Mouse (Mus musculus): ENCODE measurements at regions not wholly inside any gene's neighbourhood (a gene's known extent, or its start where the extent isn't known, plus 50 kb on each side); places are given as distances from the start of the nearest gene placed in this dataset.
A peak's percentile ranks its signal among the peaks of the same experiment; 100 is the strongest.

GRCm38 (mm10) chr9:61226596-61227384 is 145.4 kb upstream of the Tle3 start:
- no peak overlapping the region for H3K4me3 ChIP-seq (ENCODE audit: low read length)
- no peak overlapping the region for H3K9ac ChIP-seq (ENCODE audit: low read depth, low read length)
- no peaks in the 10 kb centered on the region for H3K36me3 ChIP-seq (ENCODE audit: control insufficient read depth, insufficient read depth, low read length)
- H3K27ac ChIP-seq (ENCODE audit: low read depth, low read length), result no peak overlapping the region
- no peaks in the 10 kb centered on the region; the same call in 1 of the 2 replicates for H3K27me3 ChIP-seq (replicated peaks; ENCODE audit: control insufficient read depth, insufficient read depth, low read length)
- ATAC-seq, result no peak
- H3K4me2 ChIP-seq (ENCODE audit: low read length), result no peak overlapping the region
- H3K9me3 ChIP-seq (ENCODE audit: control insufficient read depth, low read length), result no peaks in the 10 kb centered on the region
- H3K4me1 ChIP-seq (ENCODE audit: control insufficient read depth, insufficient read depth, low read depth, low read length), result peaks cover 14% of the 10 kb centered on the region
- WGBS, result 81% methylated on average over 11 of the region's 12 CpGs

- Histone ChIP-seq H3K4me2 (ENCODE audit: low read length) (peak overlapping the region; percentile 11), H3K9ac (ENCODE audit: low read depth, low read length) (no peak overlapping the region)
- WGBS, result 24% methylated on average over 19 of the region's 19 CpGs
Observed at GRCm38 (mm10) chr9:61227492-61228229, 144.5 kb upstream of the Tle3 start.

GRCm38 (mm10) chr9:61228230-61228631 is 143.9 kb upstream of the Tle3 start:
- H3K27me3 ChIP-seq (replicated peaks; ENCODE audit: control insufficient read depth, insufficient read depth, low read length), result peaks cover 5% of the 10 kb centered on the region; the same call in 1 of the 2 replicates
- no peak overlapping the region for H3K9ac ChIP-seq (ENCODE audit: low read depth, low read length)
- no peak overlapping the region for H3K4me2 ChIP-seq (ENCODE audit: low read length)
- no peak overlapping the region for H3K4me3 ChIP-seq (ENCODE audit: low read length)
- no peaks in the 10 kb centered on the region for H3K36me3 ChIP-seq (ENCODE audit: control insufficient read depth, insufficient read depth, low read length)
- peaks cover 14% of the 10 kb centered on the region for H3K4me1 ChIP-seq (ENCODE audit: control insufficient read depth, insufficient read depth, low read depth, low read length)
- ATAC-seq, result no peak
- 35% methylated on average over 6 of the region's 6 CpGs for WGBS
- H3K9me3 ChIP-seq (ENCODE audit: control insufficient read depth, low read length), result no peaks in the 10 kb centered on the region
- no peak overlapping the region for H3K27ac ChIP-seq (ENCODE audit: low read depth, low read length)

More at GRCm38 (mm10) chr9:61227492-61228229, 144.5 kb upstream of the Tle3 start:
- Histone ChIP-seq H3K4me1 (ENCODE audit: control insufficient read depth, insufficient read depth, low read depth, low read length) (peaks cover 14% of the 10 kb centered on the region), H3K9me3 (ENCODE audit: control insufficient read depth, low read length) (no peaks in the 10 kb centered on the region), H3K36me3 (ENCODE audit: control insufficient read depth, insufficient read depth, low read length) (no peaks in the 10 kb centered on the region), H3K27ac (ENCODE audit: low read depth, low read length) (no peak overlapping the region), H3K27me3 (replicated peaks; ENCODE audit: control insufficient read depth, insufficient read depth, low read length) (peaks cover 2% of the 10 kb centered on the region; the same call in 1 of the 2 replicates), H3K4me3 (ENCODE audit: low read length) (no peak overlapping the region)
- ATAC-seq, result peak; percentile 40

DNA sequence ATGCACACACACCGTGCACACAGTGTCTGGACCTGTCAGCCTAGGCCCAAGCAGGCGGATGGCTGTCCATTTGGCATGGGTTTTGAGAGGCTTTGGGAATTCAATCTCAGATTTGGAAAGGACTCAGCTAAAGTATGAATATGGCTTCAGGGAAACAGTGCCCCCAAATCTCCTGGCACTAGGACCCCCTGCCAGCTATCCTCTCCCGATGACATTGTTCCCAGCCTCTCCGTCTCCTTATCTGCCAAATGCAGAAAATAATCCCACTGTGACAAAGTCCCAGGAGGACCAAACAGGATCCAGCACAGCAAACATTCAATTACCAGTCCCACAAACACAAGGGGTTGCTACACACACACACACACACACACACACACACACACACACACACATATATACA is 141.9 kb upstream of the Tle3 start:
- Histone ChIP-seq H3K9me3 (ENCODE audit: control insufficient read depth, low read length) (no peaks in the 10 kb centered on the region), H3K27ac (ENCODE audit: low read depth, low read length) (no peak overlapping the region), H3K4me3 (ENCODE audit: low read length) (no peak overlapping the region), H3K4me2 (ENCODE audit: low read length) (no peak overlapping the region), H3K36me3 (ENCODE audit: control insufficient read depth, insufficient read depth, low read length) (no peaks in the 10 kb centered on the region), H3K27me3 (replicated peaks; ENCODE audit: control insufficient read depth, insufficient read depth, low read length) (peaks cover 5% of the 10 kb centered on the region; the same call in 1 of the 2 replicates), H3K9ac (ENCODE audit: low read depth, low read length) (no peak overlapping the region), H3K4me1 (ENCODE audit: control insufficient read depth, insufficient read depth, low read depth, low read length) (peaks cover 14% of the 10 kb centered on the region)
- WGBS, result 65% methylated on average over 4 of the region's 4 CpGs
- no peak for ATAC-seq

DNA sequence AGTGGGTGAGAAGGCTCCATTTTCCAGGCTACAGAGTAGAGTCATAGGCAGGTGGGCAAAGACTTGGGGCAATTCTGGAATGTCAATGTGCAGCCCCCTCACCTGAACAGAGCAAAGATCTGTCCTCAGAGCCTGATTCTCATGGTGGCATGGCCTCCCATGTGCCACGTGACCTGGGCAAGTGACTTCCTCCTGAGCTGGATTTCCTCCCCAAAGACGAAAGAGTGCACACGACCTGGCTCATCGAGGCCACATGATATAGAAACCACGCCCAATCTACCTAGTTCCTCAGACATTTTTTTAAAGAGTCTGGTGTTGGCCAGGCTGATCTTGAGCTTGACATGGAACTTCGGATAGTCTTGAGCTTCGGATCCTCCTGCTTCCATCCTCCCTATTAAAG is 139.5 kb upstream of the Tle3 start:
- Histone ChIP-seq H3K27me3 (replicated peaks; ENCODE audit: control insufficient read depth, insufficient read depth, low read length) (peaks cover 5% of the 10 kb centered on the region; the same call in 1 of the 2 replicates), H3K9me3 (ENCODE audit: control insufficient read depth, low read length) (no peaks in the 10 kb centered on the region)
- WGBS, result 96% methylated on average over 7 of the region's 7 CpGs

GRCm38 (mm10) chr9:61233251-61233650 is 138.9 kb upstream of the Tle3 start:
- peaks cover 5% of the 10 kb centered on the region; the same call in 1 of the 2 replicates for H3K27me3 ChIP-seq (replicated peaks; ENCODE audit: control insufficient read depth, insufficient read depth, low read length)
- 75% methylated on average over 2 of the region's 2 CpGs for WGBS

More for the DNA sequence above, 139.5 kb upstream of the Tle3 start:
- no peak overlapping the region for H3K4me3 ChIP-seq (ENCODE audit: low read length)
- no peak for ATAC-seq
- H3K9ac ChIP-seq (ENCODE audit: low read depth, low read length), result no peak overlapping the region
- no peak overlapping the region for H3K27ac ChIP-seq (ENCODE audit: low read depth, low read length)
- no peak overlapping the region for H3K4me2 ChIP-seq (ENCODE audit: low read length)
- H3K36me3 ChIP-seq (ENCODE audit: control insufficient read depth, insufficient read depth, low read length), result no peaks in the 10 kb centered on the region
- peaks cover 24% of the 10 kb centered on the region for H3K4me1 ChIP-seq (ENCODE audit: control insufficient read depth, insufficient read depth, low read depth, low read length)

DNA sequence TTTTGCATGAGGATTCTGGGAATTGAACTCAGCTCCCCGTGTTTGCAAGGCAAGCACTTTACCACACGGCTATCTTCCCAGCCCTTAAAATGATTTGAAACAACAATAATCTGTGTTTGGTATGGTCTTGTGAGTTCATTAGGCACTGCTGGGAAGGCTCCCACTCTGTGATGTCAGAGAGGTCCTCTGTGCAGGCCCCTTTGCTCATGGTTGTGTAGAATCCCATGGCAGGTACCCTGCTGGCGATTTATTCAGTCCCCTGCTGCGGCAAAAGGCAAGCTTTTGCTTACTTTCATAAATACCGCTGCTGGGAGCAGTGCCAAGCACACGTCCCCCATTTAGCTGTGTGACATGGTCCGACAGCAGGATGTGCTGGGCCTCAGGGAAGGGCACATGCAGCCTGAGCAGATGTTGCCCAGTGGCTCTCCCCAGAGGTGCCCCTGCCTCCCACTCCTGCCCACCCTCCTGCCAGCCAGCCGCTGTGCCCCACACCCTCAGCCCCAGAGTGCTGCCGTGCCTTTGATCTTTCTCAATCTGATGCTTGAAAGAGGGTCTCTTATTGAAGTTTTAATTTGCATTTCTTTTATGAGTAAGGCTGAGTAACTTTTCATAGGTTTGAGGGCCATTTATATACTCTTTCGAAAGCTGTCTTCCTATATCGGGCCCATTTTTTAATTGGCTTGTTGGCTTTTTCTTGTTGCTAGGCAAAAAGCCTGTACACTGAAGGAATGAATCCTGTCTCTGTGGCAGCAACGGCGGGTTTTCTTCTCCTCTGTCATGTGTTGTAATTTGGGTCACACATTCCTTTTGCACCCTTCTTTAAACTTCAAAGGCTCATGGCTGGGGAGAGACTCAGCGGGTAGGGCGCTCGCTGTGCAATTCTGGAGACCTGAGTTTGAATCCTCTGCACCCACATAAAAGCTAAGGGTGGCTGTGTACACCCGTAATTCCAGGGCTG is 136.2 kb upstream of the Tle3 start:
- no peaks in the 10 kb centered on the region for H3K9me3 ChIP-seq (ENCODE audit: control insufficient read depth, low read length)
- H3K4me3 ChIP-seq (ENCODE audit: low read length), result no peak overlapping the region
- ATAC-seq, result peak; percentile 81
- H3K36me3 ChIP-seq (ENCODE audit: control insufficient read depth, insufficient read depth, low read length), result no peaks in the 10 kb centered on the region
- 11% methylated on average over 17 of the region's 17 CpGs for WGBS
- H3K27ac ChIP-seq (ENCODE audit: low read depth, low read length), result peak overlapping the region; percentile 32; the same call in 1 of the 2 replicates
- H3K9ac ChIP-seq (ENCODE audit: low read depth, low read length), result no peak overlapping the region
- peaks cover 5% of the 10 kb centered on the region; the same call in 1 of the 2 replicates for H3K27me3 ChIP-seq (replicated peaks; ENCODE audit: control insufficient read depth, insufficient read depth, low read length)
- H3K4me2 ChIP-seq (ENCODE audit: low read length), result no peak overlapping the region
- H3K4me1 ChIP-seq (ENCODE audit: control insufficient read depth, insufficient read depth, low read depth, low read length), result peaks cover 16% of the 10 kb centered on the region

More at GRCm38 (mm10) chr9:61233251-61233650, 138.9 kb upstream of the Tle3 start:
- Histone ChIP-seq H3K9ac (ENCODE audit: low read depth, low read length) (no peak overlapping the region), H3K4me3 (ENCODE audit: low read length) (no peak overlapping the region), H3K27ac (ENCODE audit: low read depth, low read length) (no peak overlapping the region), H3K36me3 (ENCODE audit: control insufficient read depth, insufficient read depth, low read length) (no peaks in the 10 kb centered on the region), H3K4me2 (ENCODE audit: low read length) (no peak overlapping the region), H3K4me1 (ENCODE audit: control insufficient read depth, insufficient read depth, low read depth, low read length) (peaks cover 18% of the 10 kb centered on the region), H3K9me3 (ENCODE audit: control insufficient read depth, low read length) (no peaks in the 10 kb centered on the region)
- no peak for ATAC-seq

DNA sequence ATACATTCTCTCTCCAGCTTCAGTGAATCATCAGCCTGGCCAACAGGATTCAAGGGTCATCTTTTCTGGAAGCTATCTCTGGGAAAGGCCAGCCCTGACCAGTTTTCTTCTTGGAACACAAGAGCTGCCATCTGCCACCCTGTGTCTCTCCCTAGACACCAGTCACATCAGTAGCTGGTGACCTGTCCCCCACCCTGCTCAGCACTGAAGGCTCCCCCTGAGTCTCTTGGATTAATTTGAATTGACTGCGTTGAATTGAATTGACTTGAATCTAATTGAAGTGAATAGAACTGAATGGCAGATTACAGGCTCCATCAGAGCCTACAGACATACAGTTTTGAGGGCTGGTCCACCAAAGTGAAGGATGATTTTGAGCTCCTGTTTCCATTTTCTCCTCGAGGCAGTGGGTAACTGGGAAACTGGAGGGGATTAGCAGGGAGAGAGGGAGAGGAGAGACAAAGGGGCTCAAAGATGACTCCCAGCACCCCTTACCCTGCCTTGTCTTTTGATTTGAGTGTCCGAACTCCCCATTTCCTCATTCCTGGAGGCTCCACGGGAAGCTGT is 133.4 kb upstream of the Tle3 start:
- Histone ChIP-seq H3K9me3 (ENCODE audit: control insufficient read depth, low read length) (no peaks in the 10 kb centered on the region), H3K4me2 (ENCODE audit: low read length) (no peak overlapping the region), H3K4me3 (ENCODE audit: low read length) (no peak overlapping the region), H3K27ac (ENCODE audit: low read depth, low read length) (no peak overlapping the region), H3K9ac (ENCODE audit: low read depth, low read length) (no peak overlapping the region), H3K27me3 (replicated peaks; ENCODE audit: control insufficient read depth, insufficient read depth, low read length) (no peaks in the 10 kb centered on the region; the same call in 1 of the 2 replicates), H3K4me1 (ENCODE audit: control insufficient read depth, insufficient read depth, low read depth, low read length) (peaks cover 22% of the 10 kb centered on the region), H3K36me3 (ENCODE audit: control insufficient read depth, insufficient read depth, low read length) (no peaks in the 10 kb centered on the region)
- 27% methylated on average over 4 of the region's 4 CpGs for WGBS
- ATAC-seq, result no peak
